Mouse (Mus musculus): ENCODE measurements at regions not wholly inside any gene's neighbourhood (a gene's known extent, or its start where the extent isn't known, plus 50 kb on each side); places are given as distances from the start of the nearest gene placed in this dataset.

DNA sequence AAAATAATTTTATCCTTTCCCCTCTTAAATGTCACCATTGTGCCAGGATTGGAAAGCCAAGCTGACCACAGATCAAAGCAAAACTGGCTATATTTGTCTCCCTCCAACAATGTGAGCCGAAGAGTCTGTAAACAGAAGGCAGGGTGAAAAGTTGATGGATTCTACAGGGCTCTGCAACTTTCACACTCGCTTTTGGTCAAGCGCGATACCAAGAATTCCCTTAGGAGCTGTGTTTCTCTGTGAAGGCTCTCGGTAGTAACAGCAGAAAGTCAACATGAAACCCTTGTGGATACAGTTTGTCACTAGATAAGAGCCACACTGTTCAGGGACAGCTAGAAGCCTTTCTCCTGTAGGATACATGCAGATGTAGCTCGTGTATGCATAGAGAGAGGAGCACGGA is 370.8 kb upstream of the Ubash3b start:
- TF ChIP-seq CTCF (IDR thresholded peaks at IDR 0.05; ENCODE audit: extremely low read depth, insufficient read length, insufficient replicate concordance, low read depth, low read length) (no peak), POLR2A (IDR thresholded peaks at IDR 0.05; ENCODE audit: low read depth, low read length) (no peak)
